Mouse (Mus musculus): ENCODE measurements around the gene Tulp3.

DNA sequence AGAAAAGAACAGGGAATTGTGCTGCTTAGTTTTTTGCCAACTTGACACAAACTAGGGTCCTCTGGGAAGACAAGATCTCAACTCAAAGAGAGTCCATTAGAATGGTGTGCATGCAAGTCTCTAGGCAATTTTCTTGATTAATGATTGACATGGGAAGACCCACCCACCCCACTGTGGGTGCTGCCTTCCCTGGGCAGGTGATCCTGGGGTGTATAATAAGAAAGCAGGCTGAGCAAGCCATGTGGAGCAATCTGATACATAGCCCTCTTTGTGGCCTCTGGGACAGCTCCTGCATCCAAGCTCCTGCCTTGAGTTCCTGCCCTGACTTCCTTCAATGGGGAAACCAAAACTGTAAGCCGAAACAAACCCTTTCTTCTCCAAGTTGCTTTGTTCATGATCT lies 82.1 kb downstream of the Tulp3 start:
- TF ChIP-seq CEBPB (IDR thresholded peaks at IDR 0.05; ENCODE audit: low read depth): no peak
- TF ChIP-seq CTCF (IDR thresholded peaks at IDR 0.05; ENCODE audit: control insufficient read depth, insufficient read depth, insufficient read length): no peak
- no peak for TF ChIP-seq MAX (IDR thresholded peaks at IDR 0.05)
- no peak for TF ChIP-seq FOSL1 (IDR thresholded peaks at IDR 0.05; ENCODE audit: insufficient read depth, low read length, poor library complexity, severe bottlenecking)

Measured in C2C12 (cell line).